Mouse (Mus musculus): Measurements from ENCODE around the gene Tars2. TPM values are rescaled to one million over a fixed set of nuclear protein-coding genes. Genes with fewer than 3 reads are reported as not detected.
"Not testable (repeated sequence)": the region's sequence is repeated elsewhere in the genome, so short reads cannot be mapped to it uniquely, and the experiment has no call there.

Tars2 gene
- 66.1 and 66.3 TPM in 2 replicates for polyA plus RNA-seq (2016; fragmentation: Nextera tagmentation; extraction: Ambion mirVana)

- Histone ChIP-seq H3K4me1 (peaks cover 4% of the 10 kb centered on the region), H3K27me3 (replicated peaks) (0 out of 2 replicates have a peak, but pooled peaks cover 3% of the 10 kb centered on the region), H3K27ac (no peak within 1 kb of the TSS), H3K9me3 (replicated peaks) (no peaks in the 10 kb centered on the region), H3K36me3 (peaks cover 20% of the 10 kb centered on the region), H3K9ac (no peak within 1 kb of the TSS), H3K4me3 (no peak within 1 kb of the TSS), H3K4me2 (no peak within 1 kb of the TSS)
- no peak for ATAC-seq
- 78% methylated on average over 6 of the region's 6 CpGs for WGBS (ENCODE audit: insufficient replicate concordance)
Observed at GRCm38 (mm10) chr3:95760106-95760505, at the start of gene Tars2. Gene Tars2 (minus strand): TSS chr3:95760206.

DNA sequence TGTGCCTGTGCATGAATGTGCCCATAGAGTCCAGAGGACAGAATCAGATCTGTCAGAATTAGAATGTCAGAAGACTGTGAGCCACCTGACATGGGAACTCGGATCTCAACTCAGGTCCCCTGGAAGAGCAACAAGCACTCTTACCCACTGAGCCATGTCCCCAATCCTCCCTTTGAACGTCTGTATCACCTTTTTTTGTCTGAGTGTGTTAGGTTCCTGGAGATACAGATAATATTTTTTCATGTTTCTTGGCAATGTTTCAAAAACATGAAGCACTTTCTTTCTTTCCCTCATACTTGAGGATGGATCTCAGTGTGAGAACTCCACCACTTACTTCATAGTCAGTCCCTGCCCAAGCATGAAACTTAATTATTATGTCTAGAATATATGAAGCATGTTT is 48.4 kb upstream of the Tars2 start:
- Histone ChIP-seq H3K27ac (0 out of 2 replicates have a peak overlapping the region, but pooled peaks have one; percentile 14), H3K36me3 (peaks cover 34% of the 10 kb centered on the region), H3K9ac (no peak overlapping the region), H3K4me3 (no peak overlapping the region), H3K4me2 (no peak overlapping the region), H3K27me3 (replicated peaks) (no peaks in the 10 kb centered on the region), H3K4me1 (peaks cover 62% of the 10 kb centered on the region), H3K9me3 (replicated peaks) (no peaks in the 10 kb centered on the region)
- no peak for ATAC-seq
- WGBS (ENCODE audit: insufficient replicate concordance) = 48% methylated on average over 2 of the region's 2 CpGs

DNA sequence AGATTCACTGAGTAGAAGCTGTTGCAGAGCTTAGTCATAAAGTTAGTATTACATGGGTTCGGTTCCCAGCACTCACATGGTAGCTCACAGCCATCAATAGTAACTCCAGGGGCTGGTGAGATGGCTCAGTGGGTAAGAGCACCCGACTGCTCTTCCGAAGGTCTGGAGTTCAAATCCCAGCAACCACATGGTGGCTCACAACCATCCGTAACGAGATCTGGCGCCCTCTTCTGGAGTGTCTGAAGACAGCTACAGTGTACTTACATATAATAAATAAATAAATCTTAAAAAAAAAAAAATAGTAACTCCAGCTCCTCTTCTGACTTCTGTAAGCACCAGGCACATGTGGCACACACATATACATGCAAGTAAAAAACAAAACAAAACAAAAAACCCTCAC is 47.6 kb upstream of the Tars2 start:
- not testable (repeated sequence) for H3K9me3 ChIP-seq (replicated peaks); ATAC-seq; H3K27me3 ChIP-seq (replicated peaks); H3K9ac ChIP-seq; H3K27ac ChIP-seq; H3K4me3 ChIP-seq; H3K4me2 ChIP-seq
- Histone ChIP-seq H3K36me3 (peaks cover 34% of the 10 kb centered on the region), H3K4me1 (peaks cover 67% of the 10 kb centered on the region)
- 97% methylated on average over 4 of the region's 6 CpGs for WGBS (ENCODE audit: insufficient replicate concordance)

GRCm38 (mm10) chr3:95806677-95807076 is 46.7 kb upstream of the Tars2 start:
- Histone ChIP-seq H3K9me3 (replicated peaks) (no peaks in the 10 kb centered on the region), H3K27me3 (replicated peaks) (no peaks in the 10 kb centered on the region), H3K9ac (no peak overlapping the region), H3K36me3 (peaks cover 29% of the 10 kb centered on the region), H3K27ac (no peak overlapping the region), H3K4me2 (no peak overlapping the region), H3K4me1 (peaks cover 68% of the 10 kb centered on the region), H3K4me3 (no peak overlapping the region)
- WGBS (ENCODE audit: insufficient replicate concordance) = 5% methylated on average over 1 of the region's 1 CpGs
- no peak for ATAC-seq

DNA sequence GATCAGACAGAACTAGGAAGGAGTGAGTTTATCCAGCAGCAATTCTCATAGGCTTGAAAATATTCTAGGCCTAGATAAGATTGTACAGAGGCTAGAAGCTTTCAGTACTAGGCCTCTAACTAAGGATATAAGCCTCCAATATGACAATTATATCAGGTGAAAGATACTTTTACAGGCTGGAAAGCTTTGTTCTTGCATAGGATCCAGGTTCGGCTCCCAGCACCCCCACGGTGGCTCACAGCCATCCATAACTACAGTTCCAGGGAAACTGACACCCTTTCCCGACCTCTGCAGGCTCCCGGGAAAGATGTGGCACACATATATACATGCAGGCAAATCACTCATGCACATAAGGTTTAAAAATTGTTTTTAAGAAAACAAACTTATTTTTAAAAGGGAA is 43.8 kb upstream of the Tars2 start:
- H3K27ac ChIP-seq = no peak overlapping the region
- H3K4me3 ChIP-seq = no peak overlapping the region
- no peak overlapping the region for H3K9ac ChIP-seq
- ATAC-seq = no peak
- no peaks in the 10 kb centered on the region for H3K9me3 ChIP-seq (replicated peaks)
- H3K4me1 ChIP-seq = peaks cover 51% of the 10 kb centered on the region
- H3K36me3 ChIP-seq = peaks cover 33% of the 10 kb centered on the region
- H3K27me3 ChIP-seq (replicated peaks) = no peaks in the 10 kb centered on the region
- H3K4me2 ChIP-seq = no peak overlapping the region
- WGBS (ENCODE audit: insufficient replicate concordance) = 87% methylated on average over 4 of the region's 4 CpGs

GRCm38 (mm10) chr3:95798756-95799155 is 38.8 kb upstream of the Tars2 start:
- H3K9me3 ChIP-seq (replicated peaks) = no peaks in the 10 kb centered on the region
- H3K4me2 ChIP-seq = no peak overlapping the region
- WGBS (ENCODE audit: insufficient replicate concordance) = 74% methylated on average over 4 of the region's 4 CpGs
- no peak for ATAC-seq
- no peak overlapping the region for H3K27ac ChIP-seq
- peaks cover 9% of the 10 kb centered on the region for H3K36me3 ChIP-seq
- H3K27me3 ChIP-seq (replicated peaks) = no peaks in the 10 kb centered on the region
- H3K4me1 ChIP-seq = peaks cover 24% of the 10 kb centered on the region
- H3K9ac ChIP-seq = no peak overlapping the region
- H3K4me3 ChIP-seq = no peak overlapping the region

- WGBS (ENCODE audit: insufficient replicate concordance) = 65% methylated on average over 1 of the region's 1 CpGs
- no peak for ATAC-seq
Observed at GRCm38 (mm10) chr3:95794299-95794698, 34.3 kb upstream of the Tars2 start.

DNA sequence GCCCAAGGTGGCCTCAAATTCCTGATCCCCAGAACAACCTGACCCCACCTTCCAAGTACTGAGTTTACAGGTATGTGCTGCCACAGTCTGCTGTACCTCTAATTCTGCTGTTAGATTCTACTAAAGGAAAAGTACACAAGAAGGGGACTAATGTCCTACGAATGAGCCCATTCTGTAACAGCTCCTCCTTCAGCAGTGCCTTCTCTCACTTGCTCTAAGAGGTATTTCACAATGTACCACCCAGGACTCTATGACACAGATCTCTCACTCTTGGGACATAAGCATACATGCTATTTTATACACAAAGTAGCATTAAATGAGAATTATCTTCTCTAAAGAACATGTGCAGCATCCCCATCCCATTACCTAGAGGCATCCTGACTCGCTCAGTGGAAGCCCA is 33.7 kb upstream of the Tars2 start:
- H3K4me2 ChIP-seq = no peak overlapping the region
- H3K4me1 ChIP-seq = peaks cover 12% of the 10 kb centered on the region; the same call in 1 of the 2 replicates
- no peaks in the 10 kb centered on the region for H3K9me3 ChIP-seq (replicated peaks)
- H3K4me3 ChIP-seq = no peak overlapping the region
- ATAC-seq = no peak
- no peak overlapping the region for H3K9ac ChIP-seq
- no peak overlapping the region for H3K27ac ChIP-seq
- H3K27me3 ChIP-seq (replicated peaks) = no peaks in the 10 kb centered on the region
- H3K36me3 ChIP-seq = peaks cover 6% of the 10 kb centered on the region
- WGBS (ENCODE audit: insufficient replicate concordance) = 79% methylated on average over 2 of the region's 2 CpGs

More at GRCm38 (mm10) chr3:95794299-95794698, 34.3 kb upstream of the Tars2 start:
- Histone ChIP-seq H3K9ac (no peak overlapping the region), H3K36me3 (peaks cover 2% of the 10 kb centered on the region), H3K9me3 (replicated peaks) (no peaks in the 10 kb centered on the region), H3K4me3 (no peak overlapping the region), H3K4me1 (peaks cover 12% of the 10 kb centered on the region; the same call in 1 of the 2 replicates), H3K27ac (no peak overlapping the region), H3K4me2 (no peak overlapping the region), H3K27me3 (replicated peaks) (no peaks in the 10 kb centered on the region)

- Histone ChIP-seq H3K9me3 (replicated peaks) (no peaks in the 10 kb centered on the region), H3K4me3 (no peak overlapping the region), H3K36me3 (peaks cover 77% of the 10 kb centered on the region), H3K9ac (no peak overlapping the region), H3K4me2 (no peak overlapping the region), H3K27me3 (replicated peaks) (no peaks in the 10 kb centered on the region), H3K4me1 (no peaks in the 10 kb centered on the region), H3K27ac (no peak overlapping the region)
- no peak for ATAC-seq
- 89% methylated on average over 4 of the region's 4 CpGs for WGBS (ENCODE audit: insufficient replicate concordance)
Observed at GRCm38 (mm10) chr3:95785501-95785900, 25.5 kb upstream of the Tars2 start.

- H3K4me1 ChIP-seq = 0 out of 2 replicates have a peak, but pooled peaks cover 7% of the 10 kb centered on the region
- no peak overlapping the region for H3K27ac ChIP-seq
- H3K9me3 ChIP-seq (replicated peaks) = no peaks in the 10 kb centered on the region
- H3K36me3 ChIP-seq = peaks cover 79% of the 10 kb centered on the region
- H3K4me2 ChIP-seq = no peak overlapping the region
- H3K27me3 ChIP-seq (replicated peaks) = no peaks in the 10 kb centered on the region
- no peak overlapping the region for H3K4me3 ChIP-seq
- no peak for ATAC-seq
- H3K9ac ChIP-seq = no peak overlapping the region
Observed at GRCm38 (mm10) chr3:95771985-95772384, 12.0 kb upstream of the Tars2 start.

DNA sequence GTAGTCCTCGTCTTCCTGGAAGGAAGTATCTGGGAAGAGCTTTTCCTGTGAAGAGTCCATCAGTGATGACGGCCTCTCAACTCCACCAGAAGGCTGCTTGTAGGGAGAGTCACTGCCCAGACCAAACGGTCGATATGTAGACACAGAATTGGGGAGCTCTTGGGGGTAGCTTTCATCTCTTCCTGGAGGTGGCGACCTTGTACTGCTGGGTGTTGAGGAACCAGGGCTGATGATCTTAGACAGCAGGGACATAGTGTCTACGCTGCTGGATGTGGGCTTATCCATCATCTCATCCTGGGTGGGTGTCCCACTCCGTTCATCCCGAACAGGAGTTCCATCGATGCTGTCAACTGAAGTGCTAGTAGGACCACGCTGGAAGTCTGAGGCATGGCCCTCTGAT is 5.5 kb upstream of the Tars2 start:
- H3K4me1 ChIP-seq = no peaks in the 10 kb centered on the region
- H3K36me3 ChIP-seq = peaks cover 62% of the 10 kb centered on the region
- no peak overlapping the region for H3K4me3 ChIP-seq
- H3K4me2 ChIP-seq = no peak overlapping the region
- no peaks in the 10 kb centered on the region for H3K27me3 ChIP-seq (replicated peaks)
- no peak for ATAC-seq
- no peaks in the 10 kb centered on the region for H3K9me3 ChIP-seq (replicated peaks)
- no peak overlapping the region for H3K27ac ChIP-seq
- H3K9ac ChIP-seq = no peak overlapping the region
- WGBS (ENCODE audit: insufficient replicate concordance) = 85% methylated on average over 10 of the region's 10 CpGs

DNA sequence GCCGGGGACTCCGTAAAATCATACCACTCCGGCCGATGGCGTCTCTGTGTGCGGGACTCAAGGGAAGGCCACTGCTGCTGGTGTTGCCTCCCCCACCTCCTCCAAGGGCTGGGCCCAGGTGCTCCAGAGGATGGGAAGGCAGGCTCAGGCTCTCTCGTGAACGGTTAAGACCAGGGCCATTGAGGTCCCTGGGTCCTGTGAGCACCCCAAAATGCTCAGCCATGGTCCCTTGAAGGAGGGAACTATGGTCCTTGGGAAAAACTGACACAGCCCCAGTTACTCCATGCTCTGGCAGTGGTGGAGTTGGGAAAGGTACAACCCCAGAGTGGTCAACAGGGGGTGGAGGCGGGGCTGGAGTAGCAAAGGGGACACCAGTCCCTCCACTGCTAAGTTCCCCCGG is 3.8 kb upstream of the Tars2 start:
- 83% methylated on average over 10 of the region's 10 CpGs for WGBS (ENCODE audit: insufficient replicate concordance)
- no peak overlapping the region for H3K4me2 ChIP-seq
- H3K9ac ChIP-seq = no peak overlapping the region
- no peaks in the 10 kb centered on the region for H3K9me3 ChIP-seq (replicated peaks)
- H3K4me3 ChIP-seq = no peak overlapping the region
- no peaks in the 10 kb centered on the region for H3K4me1 ChIP-seq
- H3K36me3 ChIP-seq = peaks cover 56% of the 10 kb centered on the region
- ATAC-seq = no peak
- H3K27ac ChIP-seq = no peak overlapping the region
- H3K27me3 ChIP-seq (replicated peaks) = no peaks in the 10 kb centered on the region

- no peak overlapping the region for H3K4me2 ChIP-seq
- WGBS (ENCODE audit: insufficient replicate concordance) = 67% methylated on average over 6 of the region's 6 CpGs
- no peaks in the 10 kb centered on the region for H3K4me1 ChIP-seq
- H3K27ac ChIP-seq = no peak overlapping the region
- no peak for ATAC-seq
- H3K9ac ChIP-seq = no peak overlapping the region
- peaks cover 48% of the 10 kb centered on the region for H3K36me3 ChIP-seq
- no peak overlapping the region for H3K4me3 ChIP-seq
- H3K27me3 ChIP-seq (replicated peaks) = no peaks in the 10 kb centered on the region
- no peaks in the 10 kb centered on the region for H3K9me3 ChIP-seq (replicated peaks)
Observed at GRCm38 (mm10) chr3:95762961-95763360, 3.0 kb upstream of the Tars2 start.
